Comparison of ENCODE assay signal across 24 mouse cellular contexts in the genomic region with DNA sequence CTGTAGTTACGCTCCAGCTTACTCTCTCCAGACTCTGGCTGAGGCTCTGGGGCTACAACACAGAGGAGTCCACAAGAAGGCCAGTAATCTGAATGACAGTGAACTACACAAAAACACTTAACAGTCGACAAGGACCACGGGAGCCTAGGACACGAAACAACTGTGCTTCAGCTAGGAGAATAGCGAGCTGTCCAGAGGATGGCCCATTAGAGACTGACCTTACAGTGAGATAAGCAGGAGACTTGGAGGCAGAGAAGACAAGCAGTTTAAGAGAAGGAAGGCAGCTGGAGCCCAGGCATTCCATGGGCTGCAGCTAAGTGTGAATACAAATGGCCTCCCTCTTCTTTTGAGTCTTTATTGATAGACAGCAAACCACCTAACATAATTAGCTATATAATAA. TPM values are rescaled to one million over a fixed set of nuclear protein-coding genes. Genes with fewer than 3 reads are reported as not detected.
DNase-seq lines count a peak whose midpoint lies in the region; ATAC-seq and TF ChIP-seq lines count a peak whose summit lies in the region.
"Had no signal": no experiment of that assay in that cellular context is flagged by ENCODE, and none has a peak within 500 bp of the region (broad histone marks: within the 10 kb centered on the region; RNA-seq: fewer than 3 reads in every experiment).

No protein-coding gene starts in this region.

- H3K4me3 ChIP-seq in kidney, postnatal 0 days (replicated peaks; ENCODE audit: low read depth, low read length), result no peak overlapping the region
- H3K4me3 ChIP-seq: embryonic facial prominence, embryonic 12.5 days; limb, embryonic 12.5 days; megakaryocyte, embryonic 14.5 days; midbrain, embryonic 13.5 days had no signal

- no peaks in the 10 kb centered on the region for H3K9me3 ChIP-seq in kidney, postnatal 0 days (replicated peaks; ENCODE audit: low read length)
- H3K9me3 ChIP-seq: embryonic facial prominence, embryonic 12.5 days; limb, embryonic 12.5 days; megakaryocyte, embryonic 14.5 days; midbrain, embryonic 13.5 days had no signal

- no peaks in the 10 kb centered on the region for H3K27me3 ChIP-seq in kidney, postnatal 0 days (ENCODE audit: insufficient read depth, low read length)
- H3K27me3 ChIP-seq: embryonic facial prominence, embryonic 12.5 days; limb, embryonic 12.5 days; megakaryocyte, embryonic 14.5 days; midbrain, embryonic 13.5 days had no signal

- no peak for ATAC-seq in kidney, postnatal 0 days (replicated peaks; ENCODE audit: low FRiP score, low read depth)
- ATAC-seq: activated CD4-positive, CD25-positive, alpha-beta regulatory T cell, adult 4 months; inflammation-experienced regulatory T-cells, adult 6 months; liver, postnatal 0 days; midbrain, embryonic 13.5 days had no signal

- DNase-seq in kidney, postnatal 0 days (ENCODE audit: low spot score), result peak; percentile 53
- no peak for DNase-seq in kidney, adult 18-20 months
- peak; percentile 54 for DNase-seq in testis, postnatal 10 days (ENCODE audit: low spot score)
- DNase-seq in testis, postnatal 14 days (ENCODE audit: low spot score), result no peak
- peak; percentile 63 to 69 for DNase-seq in kidney, postnatal 4 days
- peak; percentile 14 for DNase-seq in lung, postnatal 14 days
- DNase-seq in layer of hippocampus, postnatal 14 days (ENCODE audit: low spot score in 2 of 2), result no peak
- no peak for DNase-seq in thymus, postnatal 36 days
- DNase-seq: adrenal gland, adult 8-10 months; cerebellum, adult 2 months; cerebellum, postnatal 25 days; gastrocnemius, postnatal 25 days; heart, adult 18-20 months; heart, postnatal 36 days; liver, postnatal 0 days; thymus, postnatal 4 days had no signal

- H3K4me1 ChIP-seq in kidney, postnatal 0 days (replicated peaks; ENCODE audit: insufficient read depth, low read length), result no peaks in the 10 kb centered on the region
- H3K4me1 ChIP-seq: embryonic facial prominence, embryonic 12.5 days; limb, embryonic 12.5 days; midbrain, embryonic 13.5 days had no signal

- H3K4me2 ChIP-seq in kidney, postnatal 0 days (ENCODE audit: low read length), result no peak overlapping the region
- H3K4me2 ChIP-seq: embryonic facial prominence, embryonic 12.5 days; hindbrain, embryonic 14.5 days; limb, embryonic 12.5 days; liver, embryonic 11.5 days; midbrain, embryonic 13.5 days had no signal

- TF ChIP-seq CTCF in kidney, postnatal 0 days (IDR thresholded peaks at IDR 0.05; ENCODE audit: low read depth), result no peak

- 68% methylated on average over 5 of the region's 5 CpGs for WGBS in kidney, postnatal 0 days

- no peak overlapping the region for H3K9ac ChIP-seq in kidney, postnatal 0 days (ENCODE audit: low read depth, low read length)
- H3K9ac ChIP-seq: embryonic facial prominence, embryonic 12.5 days; hindbrain, embryonic 14.5 days; limb, embryonic 12.5 days; liver, postnatal 0 days; midbrain, embryonic 13.5 days had no signal

- H3K36me3 ChIP-seq in kidney, postnatal 0 days (ENCODE audit: insufficient read depth, low read length), result no peaks in the 10 kb centered on the region
- H3K36me3 ChIP-seq: embryonic facial prominence, embryonic 12.5 days; limb, embryonic 12.5 days; midbrain, embryonic 13.5 days had no signal

- no peak overlapping the region for H3K27ac ChIP-seq in kidney, postnatal 0 days
- H3K27ac ChIP-seq: embryonic facial prominence, embryonic 12.5 days; hindbrain, embryonic 14.5 days; limb, embryonic 12.5 days; midbrain, embryonic 13.5 days had no signal

RNA-seq across cellular contexts. Expression of a gene that starts 55.1 kb away (rescaled TPM):
- polyA plus RNA-seq in kidney, postnatal 0 days (2015; fragmentation: Nextera tagmentation; extraction: Ambion mirVana), result 16.1 and 21.3 TPM in 2 replicates
- total RNA-seq in layer of hippocampus, postnatal 14 days (2021), result 10 to 100 TPM; 14.7 to 15.0 TPM

RNA-seq across cellular contexts. Expression of a gene that starts 58.4 kb away (rescaled TPM):
- polyA plus RNA-seq in kidney, postnatal 0 days (2015; fragmentation: Nextera tagmentation; extraction: Ambion mirVana), result 21.6 and 23.1 TPM in 2 replicates
- 10 to 100 TPM in 1 of 2 experiments, 1 to 10 TPM in 1; 4.7 to 12.5 TPM for total RNA-seq in layer of hippocampus, postnatal 14 days (2021)

Comparison
In these comparisons a context has a peak if more than half of its experiments do, and no peak if none do; other contexts are left out.
1. DNase-seq: peak in kidney, postnatal 0 days (single experiment), testis, postnatal 10 days (single experiment), kidney, postnatal 4 days (2 of 2) and lung, postnatal 14 days (single experiment); none in kidney, adult 18-20 months (single experiment), testis, postnatal 14 days (single experiment), layer of hippocampus, postnatal 14 days (0 of 2) and thymus, postnatal 36 days (0 of 2).